Mouse (Mus musculus) liver, postnatal 0 days (tissue): Measurements from ENCODE around the gene Gm8439.

ENCODE experiments used
- CTCF ChIP-seq: sonication (generic); IDR thresholded peaks from 2 replicates; pipeline ENCODE4 v1.5.1; 2016; ENCODE audit warnings: antibody characterized with exemption, low read depth
- EP300 ChIP-seq: IDR thresholded peaks from 2 replicates; pipeline ENCODE4 v1.6.1; 2016; ENCODE audit warnings: antibody characterized with exemption, low read depth, mild to moderate bottlenecking

GRCm38 (mm10) chr4:120589815-120590422 lies 1.4 kb downstream of the Gm8439 start:
- TF ChIP-seq CTCF (peak; percentile 96), EP300 (no peak)
